Mouse (Mus musculus) liver, postnatal 0 days (tissue): Measurements from ENCODE around the gene Gtse1. TPM values are rescaled to one million over a fixed set of nuclear protein-coding genes. Genes with fewer than 3 reads are reported as not detected.

Experiments used
- ATAC-seq: fragments of 200-750 bp; cut with Nextera tagmentation; 2 replicates; pipeline ENCODE4 v1.8.0; 2017; ENCODE audit warnings: mild to moderate bottlenecking, moderate library complexity
- DNase-seq: peaks from one replicate; pipeline ENCODE4 v3.0.0-alpha.2; 2016
- H3K27ac ChIP-seq: fragments of 300-500 bp; sonication (generic); 2 replicates; pipeline ENCODE4 v1.5.1; 2014; ENCODE audit warnings: antibody characterized with exemption, moderate library complexity, mild to moderate bottlenecking, low read depth
- H3K27me3 ChIP-seq: fragments of 300-500 bp; sonication (generic); 2 replicates; pipeline ENCODE4 v1.6.1; 2014; ENCODE audit warnings: low read length, control low read depth, mixed read lengths; ENCODE audit not compliant: insufficient read depth
- H3K36me3 ChIP-seq: fragments of 300-500 bp; sonication (generic); replicated peaks from 2 replicates; pipeline ENCODE4 v1.6.1; 2014; ENCODE audit warnings: mild to moderate bottlenecking, control low read depth, low read length, moderate library complexity, mixed read lengths; ENCODE audit not compliant: insufficient read depth
- H3K4me1 ChIP-seq: fragments of 300-500 bp; sonication (generic); 2 replicates; pipeline ENCODE4 v1.6.1; 2014; ENCODE audit warnings: antibody characterized with exemption, mild to moderate bottlenecking, control low read depth; ENCODE audit not compliant: insufficient read depth
- H3K4me2 ChIP-seq: fragments of 300-500 bp; sonication (generic); 2 replicates; pipeline ENCODE4 v1.6.1; 2014; ENCODE audit warnings: low read depth, mild to moderate bottlenecking, low read length, moderate library complexity, mixed read lengths
- H3K4me3 ChIP-seq: fragments of 300-500 bp; sonication (generic); 2 replicates; pipeline ENCODE4 v1.5.1; 2014; ENCODE audit warnings: low read depth, low read length
- H3K9ac ChIP-seq: fragments of 300-500 bp; sonication (generic); replicated peaks from 2 replicates; pipeline ENCODE4 v1.6.1; 2014; ENCODE audit warnings: mild to moderate bottlenecking, moderate library complexity
- H3K9me3 ChIP-seq: fragments of 300-500 bp; sonication (generic); 2 replicates; pipeline ENCODE4 v1.6.1; 2016; ENCODE audit warnings: mild to moderate bottlenecking, control low read depth, low read length, mixed read lengths
- CTCF ChIP-seq: sonication (generic); IDR thresholded peaks from 2 replicates; pipeline ENCODE4 v1.5.1; 2016; ENCODE audit warnings: antibody characterized with exemption, low read depth
- EP300 ChIP-seq: IDR thresholded peaks from 2 replicates; pipeline ENCODE4 v1.6.1; 2016; ENCODE audit warnings: antibody characterized with exemption, low read depth, mild to moderate bottlenecking
- WGBS: fragments of 180-500 bp; shearing (Covaris S2); extraction: QIAGEN DNeasy Blood & Tissue Kit; methylation state at CpG from one replicate; pipeline ENCODE4 v1.1.7; 2014; ENCODE audit not compliant: insufficient replicate concordance; 5-methylcytosine and 5-hydroxymethylcytosine counted together
- polyA plus RNA-seq: library from polyadenylated mRNA; unstranded; fragments of >200 nt; fragmentation: Nextera tagmentation; extraction: Ambion mirVana; gene quantifications from 2 replicates; pipeline ENCODE4 v1.2.1, GENCODE M21; 2015

Gene Gtse1
- polyA plus RNA-seq, 1 experiment from 2014 or later, result 8.9 TPM

GRCm38 (mm10) chr15:85879498-85879895 is 20.0 kb downstream of the Gtse1 start:
- no peaks in the 10 kb centered on the region for H3K27me3 ChIP-seq
- peak overlapping the region; percentile 72 for H3K4me2 ChIP-seq
- H3K4me3 ChIP-seq, result peak overlapping the region; percentile 80
- peaks cover 31% of the 10 kb centered on the region for H3K36me3 ChIP-seq
- DNase-seq, result no peak
- H3K9me3 ChIP-seq, result no peaks in the 10 kb centered on the region
- H3K9ac ChIP-seq, result peak overlapping the region; percentile 86
- peak overlapping the region; percentile 88 for H3K27ac ChIP-seq
- TF ChIP-seq CTCF (no peak; the same call in 1 of the 2 replicates), EP300 (no peak)
- ATAC-seq, result peak; percentile 47
- 2% methylated on average over 18 of the region's 18 CpGs for WGBS
- peaks cover 12% of the 10 kb centered on the region for H3K4me1 ChIP-seq

GRCm38 (mm10) chr15:85885606-85886005 is 26.1 kb downstream of the Gtse1 start:
- no peak overlapping the region for H3K9ac ChIP-seq
- no peak for ATAC-seq

GRCm38 (mm10) chr15:85889235-85889634 is 29.7 kb downstream of the Gtse1 start:
- no peaks in the 10 kb centered on the region for H3K4me1 ChIP-seq
- WGBS, result 65% methylated on average over 4 of the region's 4 CpGs
- no peaks in the 10 kb centered on the region for H3K27me3 ChIP-seq
- no peak overlapping the region for H3K4me2 ChIP-seq
- no peak for TF ChIP-seq EP300
- TF ChIP-seq CTCF, result no peak
- DNase-seq (no peak), ATAC-seq (no peak)
- no peak overlapping the region for H3K4me3 ChIP-seq
- no peaks in the 10 kb centered on the region for H3K9me3 ChIP-seq
- H3K9ac ChIP-seq, result no peak overlapping the region
- H3K36me3 ChIP-seq, result peaks cover 56% of the 10 kb centered on the region
- no peak overlapping the region for H3K27ac ChIP-seq

More at GRCm38 (mm10) chr15:85885606-85886005, 26.1 kb downstream of the Gtse1 start:
- DNase-seq, result no peak
- TF ChIP-seq EP300 (no peak), CTCF (no peak)
- peaks cover 38% of the 10 kb centered on the region for H3K36me3 ChIP-seq
- no peak overlapping the region for H3K4me3 ChIP-seq
- H3K27me3 ChIP-seq, result no peaks in the 10 kb centered on the region
- no peak overlapping the region for H3K4me2 ChIP-seq
- H3K4me1 ChIP-seq, result no peaks in the 10 kb centered on the region
- no peaks in the 10 kb centered on the region for H3K9me3 ChIP-seq
- no peak overlapping the region for H3K27ac ChIP-seq
- 84% methylated on average over 5 of the region's 5 CpGs for WGBS

GRCm38 (mm10) chr15:85891971-85892370 is 32.4 kb downstream of the Gtse1 start:
- H3K27me3 ChIP-seq, result no peaks in the 10 kb centered on the region
- TF ChIP-seq CTCF (no peak), EP300 (no peak)
- no peak overlapping the region for H3K27ac ChIP-seq
- no peak overlapping the region for H3K4me2 ChIP-seq
- H3K4me3 ChIP-seq, result no peak overlapping the region
- no peak for ATAC-seq
- 85% methylated on average over 10 of the region's 10 CpGs for WGBS
- no peaks in the 10 kb centered on the region for H3K9me3 ChIP-seq
- no peaks in the 10 kb centered on the region for H3K4me1 ChIP-seq
- no peak for DNase-seq
- no peak overlapping the region for H3K9ac ChIP-seq
- peaks cover 54% of the 10 kb centered on the region for H3K36me3 ChIP-seq

GRCm38 (mm10) chr15:85892498-85893118 is 33.1 kb downstream of the Gtse1 start:
- WGBS, result 83% methylated on average over 13 of the region's 13 CpGs
- no peak for DNase-seq
- no peaks in the 10 kb centered on the region for H3K27me3 ChIP-seq
- no peak for ATAC-seq
- H3K9ac ChIP-seq, result no peak overlapping the region
- H3K4me2 ChIP-seq, result no peak overlapping the region
- H3K4me3 ChIP-seq, result no peak overlapping the region
- H3K4me1 ChIP-seq, result no peaks in the 10 kb centered on the region
- H3K36me3 ChIP-seq, result peaks cover 58% of the 10 kb centered on the region
- H3K27ac ChIP-seq, result no peak overlapping the region
- TF ChIP-seq EP300 (no peak), CTCF (no peak)
- no peaks in the 10 kb centered on the region for H3K9me3 ChIP-seq

- Histone ChIP-seq H3K36me3 (peaks cover 54% of the 10 kb centered on the region), H3K9ac (no peak overlapping the region), H3K27me3 (no peaks in the 10 kb centered on the region), H3K4me3 (no peak overlapping the region), H3K9me3 (no peaks in the 10 kb centered on the region), H3K4me2 (no peak overlapping the region), H3K4me1 (no peaks in the 10 kb centered on the region), H3K27ac (no peak overlapping the region)
- ATAC-seq, result no peak
- TF ChIP-seq CTCF (no peak), EP300 (no peak)
- 85% methylated on average over 7 of the region's 7 CpGs for WGBS
- DNase-seq, result no peak
Observed at GRCm38 (mm10) chr15:85893871-85894270, 34.3 kb downstream of the Gtse1 start.

- Histone ChIP-seq H3K9me3 (no peaks in the 10 kb centered on the region), H3K27me3 (no peaks in the 10 kb centered on the region), H3K4me1 (no peaks in the 10 kb centered on the region), H3K4me3 (no peak overlapping the region), H3K4me2 (no peak overlapping the region), H3K27ac (no peak overlapping the region), H3K9ac (no peak overlapping the region), H3K36me3 (peaks cover 48% of the 10 kb centered on the region)
- TF ChIP-seq EP300 (no peak), CTCF (peak; percentile 92)
- 26% methylated on average over 8 of the region's 8 CpGs for WGBS
- DNase-seq (peak; percentile 86), ATAC-seq (peak; percentile 54; the same call in 1 of the 2 replicates)
Observed at GRCm38 (mm10) chr15:85896284-85896683, 36.7 kb downstream of the Gtse1 start.
